Mouse (Mus musculus) MEL (cell line): ENCODE measurements around the gene Atr. TPM values are rescaled to one million over a fixed set of nuclear protein-coding genes. Genes with fewer than 3 reads are reported as not detected.

Experiments used
- DNase-seq: peaks from one replicate; pipeline ENCODE4 v3.0.0; 2011; ENCODE audit warnings: low read depth, low spot score
- H3K27ac ChIP-seq: 2 replicates; pipeline ENCODE4 v1.5.1; 2012; ENCODE audit warnings: low read depth, mild to moderate bottlenecking, control low read depth, low read length, moderate library complexity; ENCODE audit not compliant: control insufficient read depth
- H3K27me3 ChIP-seq, 2 experiments: fragments of 150-350 bp in 1 of 2; sonication (generic) in 1 of 2; 2 replicates each; pipeline ENCODE4 v1.6.1; 2012; ENCODE audit warnings: low read length in 2 of 2, mild to moderate bottlenecking in 2 of 2, improper control_type of control experiment in 1 of 2, moderate library complexity in 1 of 2; ENCODE audit not compliant: insufficient read depth in 2 of 2, control insufficient read depth in 1 of 2
- H3K36me3 ChIP-seq, 2 experiments: 2 replicates each; pipeline ENCODE4 v1.6.1; 2012 to 2014; ENCODE audit warnings: low read length in 2 of 2, improper control_type of control experiment in 1 of 2, inconsistent platforms in 1 of 2, mild to moderate bottlenecking in 1 of 2; ENCODE audit not compliant: insufficient read depth in 2 of 2, control insufficient read depth in 1 of 2
- H3K4me1 ChIP-seq, 2 experiments: fragments of 150-350 bp in 1 of 2; sonication (generic) in 1 of 2; 2 replicates each; pipeline ENCODE4 v1.6.1; 2012; ENCODE audit warnings: low read length in 2 of 2, improper control_type of control experiment in 1 of 2, mild to moderate bottlenecking in 1 of 2; ENCODE audit not compliant: insufficient read depth in 2 of 2, control insufficient read depth in 1 of 2
- H3K4me3 ChIP-seq, 2 experiments: fragments of 150-350 bp in 1 of 2; sonication (generic) in 1 of 2; 2 replicates each; pipeline ENCODE4 v1.5.1; 2012; ENCODE audit warnings: low read depth in 2 of 2, low read length in 2 of 2, mild to moderate bottlenecking in 2 of 2, moderate library complexity in 2 of 2, control low read depth in 1 of 2, improper control_type of control experiment in 1 of 2; ENCODE audit not compliant: control insufficient read depth in 1 of 2, insufficient read depth in 1 of 2
- H3K79me2 ChIP-seq: 2 replicates; pipeline ENCODE4 v1.6.1; 2012; ENCODE audit warnings: mild to moderate bottlenecking, low read length, moderate library complexity; ENCODE audit not compliant: control insufficient read depth, poor library complexity, insufficient read depth
- H3K9ac ChIP-seq: 2 replicates; pipeline ENCODE4 v1.6.1; 2012; ENCODE audit warnings: low read depth, mild to moderate bottlenecking, control low read depth, low read length, moderate library complexity; ENCODE audit not compliant: control insufficient read depth, poor library complexity, severe bottlenecking
- H3K9me3 ChIP-seq: fragments of 150-350 bp; sonication (generic); replicated peaks from 2 replicates; pipeline ENCODE4 v1.6.1; 2012; ENCODE audit warnings: mild to moderate bottlenecking, low read length, improper control_type of control experiment, moderate library complexity; ENCODE audit not compliant: insufficient read depth
- BHLHE40 ChIP-seq: IDR thresholded peaks from 2 replicates; pipeline ENCODE4 v1.6.1; 2012; ENCODE audit warnings: low read depth, mild to moderate bottlenecking, inconsistent platforms, low read length, improper control_type of control experiment, borderline replicate concordance
- CHD1 ChIP-seq: IDR thresholded peaks from 2 replicates; pipeline ENCODE4 v1.6.1; 2012; ENCODE audit warnings: low read depth, mild to moderate bottlenecking, inconsistent platforms, low read length, improper control_type of control experiment
- CHD2 ChIP-seq: IDR thresholded peaks from 2 replicates; pipeline ENCODE4 v1.6.1; 2011; ENCODE audit warnings: low read length, improper control_type of control experiment
- ELF1 ChIP-seq: IDR thresholded peaks from 2 replicates; pipeline ENCODE4 v1.6.1; 2014; ENCODE audit warnings: low read depth, mild to moderate bottlenecking, inconsistent platforms, low read length, improper control_type of control experiment, moderate library complexity
- EP300 ChIP-seq, 2 experiments: IDR thresholded peaks; 2 replicates each; pipeline ENCODE4 v1.6.1; 2011; ENCODE audit warnings: improper control_type of control experiment in 2 of 2, low read length in 2 of 2, low read depth in 1 of 2, mild to moderate bottlenecking in 1 of 2
- ETS1 ChIP-seq: IDR thresholded peaks from 2 replicates; pipeline ENCODE4 v1.6.1; 2012; ENCODE audit warnings: low read depth, mild to moderate bottlenecking, inconsistent platforms, low read length, improper control_type of control experiment, moderate library complexity
- GATA1 ChIP-seq: IDR thresholded peaks from 2 replicates; pipeline ENCODE4 v1.6.1; 2011; ENCODE audit warnings: low read depth, low read length, improper control_type of control experiment
- HCFC1 ChIP-seq: IDR thresholded peaks from 2 replicates; pipeline ENCODE4 v1.6.1; 2012; ENCODE audit warnings: low read depth, mild to moderate bottlenecking, inconsistent platforms, low read length, improper control_type of control experiment, moderate library complexity
- JUND ChIP-seq: IDR thresholded peaks from 2 replicates; pipeline ENCODE4 v1.6.1; 2011; ENCODE audit warnings: low read depth, mild to moderate bottlenecking, improper control_type of control experiment, low read length
- KAT2A ChIP-seq: conservative IDR thresholded peaks from 2 replicates; pipeline ENCODE4 v1.6.1; 2012; ENCODE audit warnings: low read depth, low read length, improper control_type of control experiment, inconsistent platforms
- MAX ChIP-seq: IDR thresholded peaks from 2 replicates; pipeline ENCODE4 v1.6.1; 2011; ENCODE audit warnings: low read length, improper control_type of control experiment
- MAZ ChIP-seq: IDR thresholded peaks from 2 replicates; pipeline ENCODE4 v1.6.1; 2012; ENCODE audit warnings: low read depth, mild to moderate bottlenecking, inconsistent platforms, low read length, improper control_type of control experiment
- MXI1 ChIP-seq: IDR thresholded peaks from 2 replicates; pipeline ENCODE4 v1.6.1; 2011; ENCODE audit warnings: mild to moderate bottlenecking, low read depth, low read length, improper control_type of control experiment
- MYB ChIP-seq: IDR thresholded peaks from 2 replicates; pipeline ENCODE4 v1.6.1; 2011; ENCODE audit warnings: mild to moderate bottlenecking, low read depth, low read length, improper control_type of control experiment
- NELFE ChIP-seq: IDR thresholded peaks from 2 replicates; pipeline ENCODE4 v1.6.1; 2011; ENCODE audit warnings: low read depth, low read length, improper control_type of control experiment
- POLR2A ChIP-seq, 2 experiments: IDR thresholded peaks; 2 replicates each; pipeline ENCODE4 v1.6.1; 2011 to 2012; ENCODE audit warnings: low read length in 2 of 2, mild to moderate bottlenecking in 2 of 2, control low read depth in 1 of 2, improper control_type of control experiment in 1 of 2, low read depth in 1 of 2, moderate library complexity in 1 of 2; ENCODE audit not compliant: control insufficient read depth in 1 of 2, insufficient read depth in 1 of 2, poor library complexity in 1 of 2
- POLR2AphosphoS5 ChIP-seq: IDR thresholded peaks from 2 replicates; pipeline ENCODE4 v1.6.1; 2012; ENCODE audit warnings: low read depth, borderline replicate concordance, mild to moderate bottlenecking, inconsistent platforms, low read length, moderate library complexity, mixed read lengths
- RAD21 ChIP-seq: IDR thresholded peaks from 2 replicates; pipeline ENCODE4 v1.6.1; 2011; ENCODE audit warnings: mild to moderate bottlenecking, low read depth, low read length, improper control_type of control experiment
- RCOR1 ChIP-seq: IDR thresholded peaks from 2 replicates; pipeline ENCODE4 v1.6.1; 2012; ENCODE audit warnings: low read depth, mild to moderate bottlenecking, inconsistent platforms, low read length, improper control_type of control experiment
- SIN3A ChIP-seq: IDR thresholded peaks from 2 replicates; pipeline ENCODE4 v1.6.1; 2012; ENCODE audit warnings: low read length, improper control_type of control experiment, inconsistent platforms
- SMC3 ChIP-seq: IDR thresholded peaks from 2 replicates; pipeline ENCODE4 v1.6.1; 2011; ENCODE audit warnings: low read depth, low read length, improper control_type of control experiment
- TBP ChIP-seq: IDR thresholded peaks from 2 replicates; pipeline ENCODE4 v1.8.0; 2011; ENCODE audit warnings: low read depth, low read length, improper control_type of control experiment
- USF2 ChIP-seq, 2 experiments: IDR thresholded peaks; 2 replicates each; pipeline ENCODE4 v1.6.1; 2011 to 2012; ENCODE audit warnings: improper control_type of control experiment in 2 of 2, low read length in 2 of 2, borderline replicate concordance in 1 of 2, inconsistent platforms in 1 of 2, low read depth in 1 of 2, mild to moderate bottlenecking in 1 of 2; ENCODE audit not compliant: insufficient read depth in 1 of 2
- ZNF384 ChIP-seq: IDR thresholded peaks from 2 replicates; pipeline ENCODE4 v1.6.1; 2012; ENCODE audit warnings: low read depth, mild to moderate bottlenecking, inconsistent platforms, low read length, improper control_type of control experiment
- polyA plus RNA-seq, 2 experiments: library from polyadenylated mRNA; stranded (reverse) in 1 of 2; unstranded in 1 of 2; fragments of >175 nt in 1 of 2; fragments of >200 nt in 1 of 2; gene quantifications; 2 replicates each; pipeline versions ENCODE4 v1.2.1 to v1.2.4; 2012; ENCODE audit warnings: low replicate concordance in 2 of 2, low read depth in 1 of 2; ENCODE audit not compliant: insufficient read length in 2 of 2, insufficient read depth in 1 of 2, missing spikeins in 1 of 2
- total RNA-seq: library from RNA; depleted of rRNA; stranded (reverse); fragments of 300-350 nt; gene quantifications from 2 replicates; pipeline ENCODE4 v1.2.3, GENCODE M21; 2012

Gene Atr
- total and polyA plus RNA-seq, 3 experiments, result 12.2 to 19.6 TPM; not detected in 1

DNA sequence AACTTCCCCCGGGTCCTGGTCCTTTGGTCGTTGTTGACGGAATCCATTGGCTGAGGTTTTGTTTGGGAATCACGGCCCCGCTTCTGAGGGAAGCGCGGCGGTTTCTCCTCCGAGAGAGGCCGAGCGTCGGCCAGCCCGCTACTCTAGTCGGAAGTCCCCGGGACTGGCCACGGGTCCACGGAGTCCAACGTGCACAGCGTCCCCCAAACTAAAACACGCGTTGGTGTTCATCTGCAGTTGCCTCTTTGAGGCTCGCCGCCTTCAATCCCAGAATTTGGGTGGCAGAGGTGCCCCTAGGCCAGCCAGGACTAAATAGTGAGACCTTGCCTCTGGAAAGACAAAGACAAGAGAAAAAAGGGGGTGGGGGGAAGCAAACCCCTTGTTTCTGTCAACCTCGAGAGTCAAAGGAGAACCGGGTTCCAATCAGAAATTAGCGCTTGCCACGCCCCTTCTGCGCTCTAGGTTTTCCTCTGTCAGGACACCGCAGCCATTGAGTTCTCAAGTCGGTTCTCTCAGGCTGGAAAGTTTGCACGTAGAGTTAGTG lies 702 bp downstream of the Atr start:
- peak overlapping the region; percentile 92 for H3K9ac ChIP-seq
- H3K36me3 ChIP-seq, result peaks cover 5% of the 10 kb centered on the region in 2 experiments
- peak overlapping the region; percentile 57 for H3K27ac ChIP-seq
- peak overlapping the region; percentile 86 to 92 for H3K4me3 ChIP-seq
- H3K27me3 ChIP-seq, result no peaks in the 10 kb centered on the region
- H3K9me3 ChIP-seq, result no peaks in the 10 kb centered on the region
- DNase-seq, result peak; percentile 91
- H3K4me1 ChIP-seq, result peaks cover 0 to 4% of the 10 kb centered on the region in 2 experiments; a peak in 1 of 4 replicates
- peaks cover 10% of the 10 kb centered on the region for H3K79me2 ChIP-seq
- TF ChIP-seq EP300 (IDR thresholded peaks at IDR 0.05; ENCODE audit: low read depth in 1 of 2, low read length in 2 of 2), result 0 out of 4 replicates have a peak, but pooled peaks of 1 of the 2 experiments have one; percentile 16
- no peak for TF ChIP-seq KAT2A
- no peak for TF ChIP-seq POLR2A (IDR thresholded peaks at IDR 0.05; ENCODE audit: control insufficient read depth in 1 of 2, insufficient read depth in 1 of 2, low read depth in 1 of 2, low read length in 2 of 2, poor library complexity in 1 of 2)
- no peak for TF ChIP-seq TBP
- TF ChIP-seq NELFE, result no peak
- TF ChIP-seq MXI1, result peak; percentile 11; the same call in 1 of the 2 replicates
- TF ChIP-seq USF2 (IDR thresholded peaks at IDR 0.05; ENCODE audit: borderline replicate concordance in 1 of 2, insufficient read depth in 1 of 2, low read depth in 1 of 2, low read length in 2 of 2), result no peak
- no peak for TF ChIP-seq RAD21
- no peak for TF ChIP-seq MAZ
- TF ChIP-seq JUND, result no peak
- TF ChIP-seq GATA1, result 0 out of 2 replicates have a peak, but pooled peaks have one; percentile 8
- no peak for TF ChIP-seq MYB
- no peak for TF ChIP-seq ZNF384
- TF ChIP-seq HCFC1, result peak; percentile 28; the same call in 1 of the 2 replicates
- TF ChIP-seq BHLHE40, result no peak
- no peak for TF ChIP-seq SMC3
- peak; percentile 76 for TF ChIP-seq SIN3A
- no peak for TF ChIP-seq ELF1
- no peak for TF ChIP-seq ETS1
- no peak for TF ChIP-seq CHD2
- no peak for TF ChIP-seq POLR2AphosphoS5
- TF ChIP-seq RCOR1, result no peak
- TF ChIP-seq CHD1, result no peak
- TF ChIP-seq MAX, result no peak; the same call in 1 of the 2 replicates
